Mouse (Mus musculus): ENCODE results near the gene Cdkn2aipnl. TPM values are rescaled to one million over a fixed set of nuclear protein-coding genes. Genes with fewer than 3 reads are reported as not detected.

The Cdkn2aipnl gene
- total RNA-seq, 4 experiments from 2014 or later = 16.9 to 25.6 (median 21.3) TPM

- DNase-seq = no peak
These were observed 43.5 kb downstream of the Cdkn2aipnl start for GRCm38 (mm10) chr11:52011011-52011410.

GRCm38 (mm10) chr11:52011541-52011940, 44.1 kb downstream of the Cdkn2aipnl start:
- no peak for DNase-seq

- no peak for DNase-seq
These were observed 50.8 kb downstream of the Cdkn2aipnl start for GRCm38 (mm10) chr11:52018217-52018616.

Other genes with a start within 250 kb of the Cdkn2aipnl start
- gene Sec24a, start 204.0 kb upstream of the Cdkn2aipnl start, total RNA-seq (2022) = 10 to 100 TPM; 33.6 to 38.5 (median 37.4) TPM
- gene Sar1b, start 204.0 kb upstream of the Cdkn2aipnl start, total RNA-seq (2022) = 100 to 1,000 TPM in 2 of 4 experiments, 10 to 100 TPM in 2; 96.3 to 116 (median 101) TPM
- gene Jade2, start 110.0 kb upstream of the Cdkn2aipnl start, total RNA-seq (2022) = 10 to 100 TPM; 21.1 to 36.2 (median 30.3) TPM
- 100 to 1,000 TPM; 124 to 144 (median 140) TPM for gene Ube2b, start 33.1 kb downstream of the Cdkn2aipnl start, total RNA-seq (2022)
- 1 to 10 TPM; 3.0 to 5.5 (median 4.2) TPM for gene Cdkl3, start 36.6 kb downstream of the Cdkn2aipnl start, total RNA-seq (2022)
- gene Ppp2ca, start 131.0 kb downstream of the Cdkn2aipnl start, total RNA-seq (2022) = 10 to 100 TPM; 67.9 to 74.5 (median 69.6) TPM
- not detected for gene Olfr1373, start 177.9 kb downstream of the Cdkn2aipnl start, total RNA-seq (2022)
- gene Olfr1371, start 246.3 kb downstream of the Cdkn2aipnl start, total RNA-seq (2022) = not detected